Comparison of ENCODE assay signal across 9 mouse cellular contexts in the genomic region with DNA sequence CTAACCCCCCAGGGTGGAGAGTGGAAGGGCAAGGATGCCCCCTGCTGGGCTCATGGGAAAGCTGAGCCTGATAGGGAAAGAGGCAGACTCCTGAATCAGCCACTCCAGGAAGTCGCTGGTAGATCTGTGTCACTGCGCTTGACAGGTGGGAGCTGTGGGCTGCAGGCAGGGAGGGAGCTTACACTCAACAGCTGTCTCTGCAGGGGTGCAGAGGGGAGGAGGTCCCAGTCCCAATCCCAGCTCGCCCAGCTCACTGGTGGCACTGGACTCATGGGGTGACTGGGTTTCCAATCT. TPM values are rescaled to one million over a fixed set of nuclear protein-coding genes. Genes with fewer than 3 reads are reported as not detected.
DNase-seq lines count a peak whose midpoint lies in the region; ATAC-seq and TF ChIP-seq lines count a peak whose summit lies in the region.
"Had no signal": no experiment of that assay in that cellular context is flagged by ENCODE, and none has a peak within 500 bp of the region (broad histone marks: within the 10 kb centered on the region; RNA-seq: fewer than 3 reads in every experiment).

No protein-coding gene starts in this region.

- no peaks in the 10 kb centered on the region for H3K79me2 ChIP-seq in myocyte (ENCODE audit: control insufficient read depth, insufficient read depth)

- no peaks in the 10 kb centered on the region for H3K9me3 ChIP-seq in hindbrain, embryonic 16.5 days (ENCODE audit: control insufficient read depth, low read length)
- H3K9me3 ChIP-seq: limb, embryonic 15.5 days had no signal

- no peaks in the 10 kb centered on the region for H3K36me3 ChIP-seq in hindbrain, embryonic 16.5 days (ENCODE audit: control insufficient read depth, insufficient read depth, low read length)
- no peaks in the 10 kb centered on the region for H3K36me3 ChIP-seq in myocyte (ENCODE audit: control insufficient read depth, insufficient read depth)
- H3K36me3 ChIP-seq: limb, embryonic 15.5 days had no signal

- ATAC-seq in Patski = peak; percentile 17
- 0 out of 2 replicates have a peak, but pooled peaks have one; percentile 49 for ATAC-seq in erythroblast, adult 5-6 weeks (replicated peaks; ENCODE audit: low FRiP score, poor library complexity, severe bottlenecking)
- ATAC-seq in hindbrain, embryonic 16.5 days = peak; percentile 40; the same call in 1 of the 2 replicates

- CTCF ChIA-PET in Patski (lab: Charles Lee) = interaction anchor here (0.8 to 3.8 kb wide), 13 partner anchors 18 to 147 kb away, joined by 3 to 21 read pairs (median 6); a partner anchor contains a TSS

- TF ChIP-seq POLR2A in myocyte (IDR thresholded peaks at IDR 0.05; ENCODE audit: insufficient read length, low read depth) = no peak

- peak; percentile 95 for DNase-seq in heart, adult 11 months
- DNase-seq in heart, adult 8-10 months (ENCODE audit: low spot score) = no peak
- no peak for DNase-seq in Patski (ENCODE audit: low read depth, low spot score)
- peak; percentile 47 to 60 for DNase-seq in left cerebral cortex, adult 8-10 months (ENCODE audit: low spot score in 2 of 2)
- peak; percentile 90 for DNase-seq in testis, postnatal 10 days (ENCODE audit: low spot score)

- H3K27me3 ChIP-seq in Patski = peaks cover 13% of the 10 kb centered on the region
- H3K27me3 ChIP-seq in hindbrain, embryonic 16.5 days (replicated peaks; ENCODE audit: control insufficient read depth, insufficient read depth, low read length) = peaks cover 3% of the 10 kb centered on the region
- H3K27me3 ChIP-seq in myocyte (ENCODE audit: control insufficient read depth, insufficient read depth, insufficient read length) = peaks cover 32% of the 10 kb centered on the region

- TF ChIP-seq CTCF in Patski (IDR thresholded peaks at IDR 0.05) = peak; percentile 87

- in situ Hi-C loops in Patski (cut with MboI; ENCODE audit: low pct_unique_long_range_greater_than_20kb) = loop anchor here (25.0 kb wide), 1 partner anchor 243 kb away; a partner anchor contains a TSS

- H3K4me3 ChIP-seq in hindbrain, embryonic 16.5 days (ENCODE audit: low read length) = no peak overlapping the region
- no peak overlapping the region for H3K4me3 ChIP-seq in myocyte
- H3K4me3 ChIP-seq: limb, embryonic 15.5 days had no signal

- H3K4me1 ChIP-seq in hindbrain, embryonic 16.5 days (ENCODE audit: control insufficient read depth, insufficient read depth, low read depth, low read length) = no peaks in the 10 kb centered on the region

- no peak overlapping the region for H3K27ac ChIP-seq in hindbrain, embryonic 16.5 days (ENCODE audit: low read depth, low read length)
- H3K27ac ChIP-seq: limb, embryonic 15.5 days had no signal

- H3K4me2 ChIP-seq in hindbrain, embryonic 16.5 days (ENCODE audit: low read length) = no peak overlapping the region
- no peak overlapping the region for H3K4me2 ChIP-seq in myocyte (ENCODE audit: low read depth)
- H3K4me2 ChIP-seq: limb, embryonic 15.5 days had no signal

- POLR2A ChIA-PET in Patski (lab: Charles Lee) = interaction anchor here (0.5 to 1.5 kb wide), 3 partner anchors 45 to 165 kb away, joined by 3 read pairs; no protein-coding TSS in a partner anchor

- WGBS in hindbrain, embryonic 16.5 days = 7% methylated on average over 3 of the region's 3 CpGs

- H3ac ChIP-seq in myocyte (ENCODE audit: control insufficient read depth, insufficient read length) = no peak overlapping the region

- H3K9ac ChIP-seq in hindbrain, embryonic 16.5 days (ENCODE audit: low read depth, low read length) = no peak overlapping the region
- H3K9ac ChIP-seq: limb, embryonic 15.5 days had no signal

TF ChIP-seq in myocyte, 11 proteins besides CTCF, POLR2A, EP300 and RAD21:
- TF ChIP-seq MYOG (IDR thresholded peaks at IDR 0.05; ENCODE audit: control insufficient read depth in 1 of 3, insufficient read depth in 1 of 3, insufficient read length in 2 of 3, low read depth in 2 of 3) (peak in 2 of 3 experiments; percentile 15 to 73), TCF12 (IDR thresholded peaks at IDR 0.05; ENCODE audit: insufficient read depth, poor library complexity, severe bottlenecking) (no peak), MYOD1 (IDR thresholded peaks at IDR 0.05; ENCODE audit: control insufficient read depth in 1 of 3, insufficient read length in 2 of 3, low read depth in 2 of 3) (peak in 2 of 3 experiments; percentile 60 to 66)
TF ChIP-seq in myocyte: peak in this region for 2.

RNA-seq across cellular contexts. Expression of a gene that starts 2.3 kb away (rescaled TPM):
- total RNA-seq in heart, adult 8-10 months (2022) = 1 to 10 TPM; 2.2 to 3.3 (median 2.5) TPM
- polyA plus RNA-seq in Patski (2021) (0.03 TPM), myocyte (2012; fragmentation: generic; extraction: Trizol) (not detected)
- total RNA-seq in erythroblast, adult 5-6 weeks (2015; ENCODE audit: low replicate concordance) = 30.7 and 38.9 TPM in 2 replicates
- total RNA-seq in erythroblast, adult 5-6 weeks (2017; ENCODE audit: low replicate concordance) = 13.7 and 17.6 TPM in 2 replicates
- polyA plus RNA-seq in hindbrain, embryonic 16.5 days (2015; fragmentation: Nextera tagmentation; extraction: Ambion mirVana) = 0.88 and 1.1 TPM in 2 replicates
- total RNA-seq in left cerebral cortex, adult 8-10 months (2022) = 1 to 10 TPM; 2.9 to 5.7 (median 4.3) TPM

RNA-seq across cellular contexts. Expression of a gene that starts 15.0 kb away (rescaled TPM):
- 10 to 100 TPM; 33.0 to 45.2 (median 33.9) TPM for total RNA-seq in heart, adult 8-10 months (2022)
- polyA plus RNA-seq in Patski (2021) (25.9 TPM), myocyte (2012; fragmentation: generic; extraction: Trizol) (10.5 TPM)
- total RNA-seq in erythroblast, adult 5-6 weeks (2015; ENCODE audit: low replicate concordance) = 6.5 and 10.4 TPM in 2 replicates
- total RNA-seq in erythroblast, adult 5-6 weeks (2017; ENCODE audit: low replicate concordance) = 3.5 and 4.6 TPM in 2 replicates
- polyA plus RNA-seq in hindbrain, embryonic 16.5 days (2015; fragmentation: Nextera tagmentation; extraction: Ambion mirVana) = 20.2 and 20.4 TPM in 2 replicates
- total RNA-seq in left cerebral cortex, adult 8-10 months (2022) = 10 to 100 TPM; 45.3 to 49.6 (median 47.4) TPM

RNA-seq across cellular contexts. Expression of a gene that starts 26.8 kb away (rescaled TPM):
- total RNA-seq in heart, adult 8-10 months (2022) = 1 to 10 TPM; 1.0 to 3.1 (median 1.7) TPM
- polyA plus RNA-seq in Patski (2021) = 0.01 TPM
- 0.19 TPM in 1 of 2 replicates, not detected in the other for total RNA-seq in erythroblast, adult 5-6 weeks (2015; ENCODE audit: low replicate concordance)
- total RNA-seq in erythroblast, adult 5-6 weeks (2017; ENCODE audit: low replicate concordance) = 0.14 TPM in 1 of 2 replicates, not detected in the other
- 0.03 TPM in 1 of 2 replicates, not detected in the other for polyA plus RNA-seq in hindbrain, embryonic 16.5 days (2015; fragmentation: Nextera tagmentation; extraction: Ambion mirVana)
- total RNA-seq in left cerebral cortex, adult 8-10 months (2022) = 10 to 100 TPM; 36.4 to 40.9 (median 38.5) TPM
- polyA plus RNA-seq in myocyte (2012; fragmentation: generic; extraction: Trizol) = 0.01 TPM

RNA-seq across cellular contexts. Expression of a gene that starts 31.9 kb away (rescaled TPM):
- total RNA-seq in heart, adult 8-10 months (2022) = 10 to 100 TPM; 24.6 to 38.6 (median 29.6) TPM
- polyA plus RNA-seq in Patski (2021) (31.5 TPM), myocyte (2012; fragmentation: generic; extraction: Trizol) (9.0 TPM)
- not detected in 2 replicates for total RNA-seq in erythroblast, adult 5-6 weeks (2015; ENCODE audit: low replicate concordance)
- total RNA-seq in erythroblast, adult 5-6 weeks (2017; ENCODE audit: low replicate concordance) = 0.17 TPM in 1 of 2 replicates, not detected in the other
- 1.0 and 1.3 TPM in 2 replicates for polyA plus RNA-seq in hindbrain, embryonic 16.5 days (2015; fragmentation: Nextera tagmentation; extraction: Ambion mirVana)
- total RNA-seq in left cerebral cortex, adult 8-10 months (2022) = 1 to 10 TPM; 4.2 to 6.3 (median 5.7) TPM

RNA-seq across cellular contexts. Expression of a gene that starts 42.0 kb away (rescaled TPM):
- not detected for total RNA-seq in heart, adult 8-10 months (2022)
- not detected for polyA plus RNA-seq in Patski (2021)
- total RNA-seq in erythroblast, adult 5-6 weeks (2015; ENCODE audit: low replicate concordance) = not detected in 2 replicates
- not detected in 2 replicates for total RNA-seq in erythroblast, adult 5-6 weeks (2017; ENCODE audit: low replicate concordance)
- not detected in 2 replicates for polyA plus RNA-seq in hindbrain, embryonic 16.5 days (2015; fragmentation: Nextera tagmentation; extraction: Ambion mirVana)
- total RNA-seq in left cerebral cortex, adult 8-10 months (2022) = not detected
- polyA plus RNA-seq in myocyte (2012; fragmentation: generic; extraction: Trizol) = not detected

Comparison
In these comparisons a context has a peak if more than half of its experiments do, and no peak if none do; other contexts are left out.
1. DNase-seq: peak in heart, adult 11 months (single experiment), left cerebral cortex, adult 8-10 months (2 of 2) and testis, postnatal 10 days (single experiment); none in heart, adult 8-10 months (single experiment) and Patski (single experiment).
2. RNA of a gene that starts 26.8 kb away (total RNA-seq): 36.4 to 40.9 TPM in left cerebral cortex, adult 8-10 months; 1.0 to 3.1 TPM in heart, adult 8-10 months and 0.14 to 0.19 TPM in erythroblast, adult 5-6 weeks; every median in the first group is over 4 times any median in the second.
3. Peak in every context shown above with its lines, with median percentiles within 50 percentile points of each other: ATAC-seq.